In the genomic region with DNA sequence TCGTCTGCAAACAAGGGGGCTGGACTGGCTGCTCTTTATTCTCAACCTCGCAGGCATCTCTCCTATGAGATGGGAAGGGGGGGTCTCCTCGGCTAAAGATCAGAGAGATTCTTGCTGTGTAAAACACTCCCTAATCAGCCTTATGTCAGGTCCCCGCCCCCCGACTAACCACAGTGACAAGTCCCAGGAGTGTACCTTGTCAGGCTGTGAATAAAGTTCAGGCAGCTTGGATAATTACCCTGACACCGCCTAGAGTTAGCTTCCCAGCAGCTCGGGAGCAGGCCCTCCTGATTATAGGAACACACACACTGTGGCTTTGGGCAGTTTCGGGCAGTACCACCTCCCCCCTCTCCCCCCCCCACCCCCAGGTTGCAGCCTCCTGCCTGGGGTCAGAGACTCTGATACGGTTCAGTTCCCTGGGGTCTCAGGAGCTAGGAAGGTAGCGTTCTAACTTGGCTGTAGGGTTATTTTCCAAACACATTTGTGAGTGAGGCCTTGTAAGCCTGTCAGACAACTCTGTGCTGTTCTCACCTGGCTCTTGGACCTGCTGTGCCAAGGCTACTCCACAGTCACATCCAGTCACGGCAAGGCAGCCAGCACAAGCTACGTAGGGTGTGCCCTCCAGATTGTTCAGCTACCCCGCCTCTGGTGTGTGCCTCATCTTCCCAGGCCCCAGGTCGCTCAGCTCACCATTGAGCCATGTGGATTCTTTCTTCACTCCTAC, we compare ENCODE assay signal across 8 mouse cellular contexts.
DNase-seq lines count a peak whose midpoint lies in the region; ATAC-seq lines count a peak whose summit lies in the region.

No protein-coding gene starts in this region.

- no peaks in the 10 kb centered on the region for H3K9me3 ChIP-seq in hindbrain, embryonic 11.5 days (ENCODE audit: control insufficient read depth, low read length)
- H3K9me3 ChIP-seq in limb, embryonic 15.5 days: no peaks in the 10 kb centered on the region

- H3K4me1 ChIP-seq in hindbrain, embryonic 11.5 days (replicated peaks; ENCODE audit: control insufficient read depth, insufficient read depth, low read length): peaks cover 14% of the 10 kb centered on the region
- peaks cover 48% of the 10 kb centered on the region for H3K4me1 ChIP-seq in limb, embryonic 15.5 days

- no peak overlapping the region for H3K9ac ChIP-seq in hindbrain, embryonic 11.5 days (ENCODE audit: low read depth, low read length)
- no peak overlapping the region for H3K9ac ChIP-seq in limb, embryonic 15.5 days

- no peak overlapping the region for H3K4me3 ChIP-seq in hindbrain, embryonic 11.5 days (ENCODE audit: low read depth, low read length)
- H3K4me3 ChIP-seq in limb, embryonic 15.5 days: no peak overlapping the region

- ATAC-seq in hindbrain, embryonic 11.5 days (ENCODE audit: low FRiP score): peak; percentile 30; the same call in 1 of the 2 replicates
- ATAC-seq in limb, embryonic 15.5 days (ENCODE audit: insufficient number of reproducible peaks, low FRiP score, low TSS enrichment, low read depth): no peak
- no peak for ATAC-seq in frontal cortex, adult (ENCODE audit: low TSS enrichment)

- peak; percentile 33 for DNase-seq in retina, postnatal 1 day
- DNase-seq in retina, embryonic 14.5 days (ENCODE audit: low spot score): no peak
- DNase-seq in hindbrain, embryonic 11.5 days (ENCODE audit: low spot score): peak; percentile 42
- DNase-seq in frontal cortex, postnatal 10 days (ENCODE audit: low spot score in 2 of 2): no peak
- no peak for DNase-seq in urinary bladder, postnatal 10 days (ENCODE audit: low spot score)
- no peak for DNase-seq in adipocyte (ENCODE audit: low spot score)

- H3K27ac ChIP-seq in hindbrain, embryonic 11.5 days (ENCODE audit: low read depth, low read length): no peak overlapping the region
- H3K27ac ChIP-seq in limb, embryonic 15.5 days: peak overlapping the region; percentile 58

- H3K27me3 ChIP-seq in hindbrain, embryonic 11.5 days (ENCODE audit: control insufficient read depth, insufficient read depth, low read length): no peaks in the 10 kb centered on the region
- H3K27me3 ChIP-seq in limb, embryonic 15.5 days: no peaks in the 10 kb centered on the region

- no peaks in the 10 kb centered on the region for H3K36me3 ChIP-seq in hindbrain, embryonic 11.5 days (ENCODE audit: control insufficient read depth, insufficient read depth, low read length)
- H3K36me3 ChIP-seq in limb, embryonic 15.5 days: no peaks in the 10 kb centered on the region

- WGBS in hindbrain, embryonic 11.5 days: 33% methylated on average over 14 of the region's 14 CpGs
- WGBS in limb, embryonic 15.5 days: 27% methylated on average over 14 of the region's 14 CpGs

- no peak overlapping the region for H3K4me2 ChIP-seq in hindbrain, embryonic 11.5 days (replicated peaks; ENCODE audit: low read depth, low read length)
- H3K4me2 ChIP-seq in limb, embryonic 15.5 days: no peak overlapping the region

Comparison
In these comparisons a context has a peak if more than half of its experiments do, and no peak if none do; other contexts are left out.
1. DNase-seq: peak in retina, postnatal 1 day (single experiment) and hindbrain, embryonic 11.5 days (single experiment); none in retina, embryonic 14.5 days (single experiment), frontal cortex, postnatal 10 days (0 of 2), urinary bladder, postnatal 10 days (single experiment) and adipocyte (single experiment).